Mouse (Mus musculus) MEL (cell line): ENCODE results near the gene Stim1. TPM values are rescaled to one million over a fixed set of nuclear protein-coding genes. Genes with fewer than 3 reads are reported as not detected.

Experiments used
- DNase-seq: peaks from one replicate; pipeline ENCODE4 v3.0.0; 2011; ENCODE audit warnings: low read depth, low spot score
- H3K27ac ChIP-seq: 2 replicates; pipeline ENCODE4 v1.5.1; 2012; ENCODE audit warnings: low read depth, mild to moderate bottlenecking, control low read depth, low read length, moderate library complexity; ENCODE audit not compliant: control insufficient read depth
- H3K27me3 ChIP-seq, 2 experiments: fragments of 150-350 bp in 1 of 2; sonication (generic) in 1 of 2; 2 replicates each; pipeline ENCODE4 v1.6.1; 2012; ENCODE audit warnings: low read length in 2 of 2, mild to moderate bottlenecking in 2 of 2, improper control_type of control experiment in 1 of 2, moderate library complexity in 1 of 2; ENCODE audit not compliant: insufficient read depth in 2 of 2, control insufficient read depth in 1 of 2
- H3K36me3 ChIP-seq, 2 experiments: 2 replicates each; pipeline ENCODE4 v1.6.1; 2012 to 2014; ENCODE audit warnings: low read length in 2 of 2, improper control_type of control experiment in 1 of 2, inconsistent platforms in 1 of 2, mild to moderate bottlenecking in 1 of 2; ENCODE audit not compliant: insufficient read depth in 2 of 2, control insufficient read depth in 1 of 2
- H3K4me1 ChIP-seq, 2 experiments: fragments of 150-350 bp in 1 of 2; sonication (generic) in 1 of 2; 2 replicates each; pipeline ENCODE4 v1.6.1; 2012; ENCODE audit warnings: low read length in 2 of 2, improper control_type of control experiment in 1 of 2, mild to moderate bottlenecking in 1 of 2; ENCODE audit not compliant: insufficient read depth in 2 of 2, control insufficient read depth in 1 of 2
- H3K4me3 ChIP-seq, 2 experiments: fragments of 150-350 bp in 1 of 2; sonication (generic) in 1 of 2; 2 replicates each; pipeline ENCODE4 v1.5.1; 2012; ENCODE audit warnings: low read depth in 2 of 2, low read length in 2 of 2, mild to moderate bottlenecking in 2 of 2, moderate library complexity in 2 of 2, control low read depth in 1 of 2, improper control_type of control experiment in 1 of 2; ENCODE audit not compliant: control insufficient read depth in 1 of 2, insufficient read depth in 1 of 2
- H3K79me2 ChIP-seq: 2 replicates; pipeline ENCODE4 v1.6.1; 2012; ENCODE audit warnings: mild to moderate bottlenecking, low read length, moderate library complexity; ENCODE audit not compliant: control insufficient read depth, poor library complexity, insufficient read depth
- H3K9ac ChIP-seq: 2 replicates; pipeline ENCODE4 v1.6.1; 2012; ENCODE audit warnings: low read depth, mild to moderate bottlenecking, control low read depth, low read length, moderate library complexity; ENCODE audit not compliant: control insufficient read depth, poor library complexity, severe bottlenecking
- H3K9me3 ChIP-seq: fragments of 150-350 bp; sonication (generic); replicated peaks from 2 replicates; pipeline ENCODE4 v1.6.1; 2012; ENCODE audit warnings: mild to moderate bottlenecking, low read length, improper control_type of control experiment, moderate library complexity; ENCODE audit not compliant: insufficient read depth
- CHD2 ChIP-seq: IDR thresholded peaks from 2 replicates; pipeline ENCODE4 v1.6.1; 2011; ENCODE audit warnings: low read length, improper control_type of control experiment
- E2F4 ChIP-seq: IDR thresholded peaks from 2 replicates; pipeline ENCODE4 v1.6.1; 2011; ENCODE audit warnings: low read depth, low read length, improper control_type of control experiment, borderline replicate concordance
- ELF1 ChIP-seq: IDR thresholded peaks from 2 replicates; pipeline ENCODE4 v1.6.1; 2014; ENCODE audit warnings: low read depth, mild to moderate bottlenecking, inconsistent platforms, low read length, improper control_type of control experiment, moderate library complexity
- EP300 ChIP-seq, 2 experiments: IDR thresholded peaks; 2 replicates each; pipeline ENCODE4 v1.6.1; 2011; ENCODE audit warnings: improper control_type of control experiment in 2 of 2, low read length in 2 of 2, low read depth in 1 of 2, mild to moderate bottlenecking in 1 of 2
- GABPA ChIP-seq: IDR thresholded peaks from 2 replicates; pipeline ENCODE4 v1.6.1; 2012; ENCODE audit warnings: low read depth, mild to moderate bottlenecking, inconsistent platforms, low read length, improper control_type of control experiment, moderate library complexity
- GATA1 ChIP-seq: IDR thresholded peaks from 2 replicates; pipeline ENCODE4 v1.6.1; 2011; ENCODE audit warnings: low read depth, low read length, improper control_type of control experiment
- HCFC1 ChIP-seq: IDR thresholded peaks from 2 replicates; pipeline ENCODE4 v1.6.1; 2012; ENCODE audit warnings: low read depth, mild to moderate bottlenecking, inconsistent platforms, low read length, improper control_type of control experiment, moderate library complexity
- JUND ChIP-seq: IDR thresholded peaks from 2 replicates; pipeline ENCODE4 v1.6.1; 2011; ENCODE audit warnings: low read depth, mild to moderate bottlenecking, improper control_type of control experiment, low read length
- KAT2A ChIP-seq: conservative IDR thresholded peaks from 2 replicates; pipeline ENCODE4 v1.6.1; 2012; ENCODE audit warnings: low read depth, low read length, improper control_type of control experiment, inconsistent platforms
- MAFK ChIP-seq: IDR thresholded peaks from 2 replicates; pipeline ENCODE4 v1.6.1; 2011; ENCODE audit warnings: low read depth, mild to moderate bottlenecking, low read length, improper control_type of control experiment, borderline replicate concordance
- MAX ChIP-seq: IDR thresholded peaks from 2 replicates; pipeline ENCODE4 v1.6.1; 2011; ENCODE audit warnings: low read length, improper control_type of control experiment
- MAZ ChIP-seq: IDR thresholded peaks from 2 replicates; pipeline ENCODE4 v1.6.1; 2012; ENCODE audit warnings: low read depth, mild to moderate bottlenecking, inconsistent platforms, low read length, improper control_type of control experiment
- MEF2A ChIP-seq: IDR thresholded peaks from 2 replicates; pipeline ENCODE4 v1.6.1; 2014; ENCODE audit warnings: low read depth, mild to moderate bottlenecking, inconsistent platforms, low read length, improper control_type of control experiment; ENCODE audit not compliant: poor library complexity, insufficient replicate concordance, severe bottlenecking; ENCODE audit errors: extremely low read depth
- MXI1 ChIP-seq: IDR thresholded peaks from 2 replicates; pipeline ENCODE4 v1.6.1; 2011; ENCODE audit warnings: mild to moderate bottlenecking, low read depth, low read length, improper control_type of control experiment
- MYB ChIP-seq: IDR thresholded peaks from 2 replicates; pipeline ENCODE4 v1.6.1; 2011; ENCODE audit warnings: mild to moderate bottlenecking, low read depth, low read length, improper control_type of control experiment
- MYC ChIP-seq: IDR thresholded peaks from 2 replicates; pipeline ENCODE4 v1.6.1; 2011; ENCODE audit warnings: low read depth, mild to moderate bottlenecking, low read length, improper control_type of control experiment, moderate library complexity
- NELFE ChIP-seq: IDR thresholded peaks from 2 replicates; pipeline ENCODE4 v1.6.1; 2011; ENCODE audit warnings: low read depth, low read length, improper control_type of control experiment
- POLR2A ChIP-seq, 2 experiments: IDR thresholded peaks; 2 replicates each; pipeline ENCODE4 v1.6.1; 2011 to 2012; ENCODE audit warnings: low read length in 2 of 2, mild to moderate bottlenecking in 2 of 2, control low read depth in 1 of 2, improper control_type of control experiment in 1 of 2, low read depth in 1 of 2, moderate library complexity in 1 of 2; ENCODE audit not compliant: control insufficient read depth in 1 of 2, insufficient read depth in 1 of 2, poor library complexity in 1 of 2
- POLR2AphosphoS5 ChIP-seq: IDR thresholded peaks from 2 replicates; pipeline ENCODE4 v1.6.1; 2012; ENCODE audit warnings: low read depth, borderline replicate concordance, mild to moderate bottlenecking, inconsistent platforms, low read length, moderate library complexity, mixed read lengths
- RAD21 ChIP-seq: IDR thresholded peaks from 2 replicates; pipeline ENCODE4 v1.6.1; 2011; ENCODE audit warnings: mild to moderate bottlenecking, low read depth, low read length, improper control_type of control experiment
- RCOR1 ChIP-seq: IDR thresholded peaks from 2 replicates; pipeline ENCODE4 v1.6.1; 2012; ENCODE audit warnings: low read depth, mild to moderate bottlenecking, inconsistent platforms, low read length, improper control_type of control experiment
- SIN3A ChIP-seq: IDR thresholded peaks from 2 replicates; pipeline ENCODE4 v1.6.1; 2012; ENCODE audit warnings: low read length, improper control_type of control experiment, inconsistent platforms
- TAL1 ChIP-seq: IDR thresholded peaks from 2 replicates; pipeline ENCODE4 v1.6.1; 2012; ENCODE audit warnings: mild to moderate bottlenecking, inconsistent platforms, low read length, moderate library complexity, mixed read lengths
- TBP ChIP-seq: IDR thresholded peaks from 2 replicates; pipeline ENCODE4 v1.8.0; 2011; ENCODE audit warnings: low read depth, low read length, improper control_type of control experiment
- TCF12 ChIP-seq: IDR thresholded peaks from 2 replicates; pipeline ENCODE4 v1.6.1; 2014; ENCODE audit warnings: low read depth, mild to moderate bottlenecking, inconsistent platforms, low read length, improper control_type of control experiment, moderate library complexity
- UBTF ChIP-seq: IDR thresholded peaks from 2 replicates; pipeline ENCODE4 v1.6.1; 2012; ENCODE audit warnings: low read depth, mild to moderate bottlenecking, inconsistent platforms, low read length, improper control_type of control experiment, moderate library complexity, borderline replicate concordance; ENCODE audit not compliant: insufficient read depth
- USF1 ChIP-seq: IDR thresholded peaks from 2 replicates; pipeline ENCODE4 v1.6.1; 2014; ENCODE audit warnings: low read depth, mild to moderate bottlenecking, inconsistent platforms, low read length, improper control_type of control experiment, moderate library complexity
- ZC3H11A ChIP-seq: IDR thresholded peaks from 2 replicates; pipeline ENCODE4 v1.6.1; 2012; ENCODE audit warnings: low read depth, mild to moderate bottlenecking, inconsistent platforms, low read length, improper control_type of control experiment
- ZKSCAN1 ChIP-seq: IDR thresholded peaks from 2 replicates; pipeline ENCODE4 v1.6.1; 2012; ENCODE audit warnings: low read depth, mild to moderate bottlenecking, inconsistent platforms, low read length, improper control_type of control experiment, moderate library complexity
- ZNF384 ChIP-seq: IDR thresholded peaks from 2 replicates; pipeline ENCODE4 v1.6.1; 2012; ENCODE audit warnings: low read depth, mild to moderate bottlenecking, inconsistent platforms, low read length, improper control_type of control experiment
- polyA plus RNA-seq, 2 experiments: library from polyadenylated mRNA; stranded (reverse) in 1 of 2; unstranded in 1 of 2; fragments of >175 nt in 1 of 2; fragments of >200 nt in 1 of 2; gene quantifications; 2 replicates each; pipeline versions ENCODE4 v1.2.1 to v1.2.4; 2012; ENCODE audit warnings: low replicate concordance in 2 of 2, low read depth in 1 of 2; ENCODE audit not compliant: insufficient read length in 2 of 2, insufficient read depth in 1 of 2, missing spikeins in 1 of 2
- total RNA-seq: library from RNA; depleted of rRNA; stranded (reverse); fragments of 300-350 nt; gene quantifications from 2 replicates; pipeline ENCODE4 v1.2.3, GENCODE M21; 2012

Gene Stim1
- total and polyA plus RNA-seq, 3 experiments = 26.1 to 65.0 TPM; not detected in 1

GRCm38 (mm10) chr7:102481579-102481978, 214.0 kb downstream of the Stim1 start, which contains the start of gene Olfr543:
Gene Olfr543, minus strand, starts transcription at chr7:102481679.
- Histone ChIP-seq H3K36me3 (peaks cover 0 to 25% of the 10 kb centered on the region in 2 experiments; a peak in 2 of 4 replicates), H3K9me3 (no peaks in the 10 kb centered on the region), H3K27me3 (no peaks in the 10 kb centered on the region), H3K4me1 (peaks cover 7 to 20% of the 10 kb centered on the region in 2 experiments), H3K79me2 (no peaks in the 10 kb centered on the region), H3K9ac (no peak within 1 kb of the TSS), H3K4me3 (no peak within 1 kb of the TSS), H3K27ac (no peak within 1 kb of the TSS)
- no peak for DNase-seq
- TF ChIP-seq E2F4 (no peak), HCFC1 (no peak), ZNF384 (no peak), MAX (no peak), POLR2A (IDR thresholded peaks at IDR 0.05; ENCODE audit: control insufficient read depth in 1 of 2, insufficient read depth in 1 of 2, low read depth in 1 of 2, low read length in 2 of 2, poor library complexity in 1 of 2) (no peak), UBTF (no peak), TCF12 (no peak), ZC3H11A (no peak), NELFE (no peak), POLR2AphosphoS5 (no peak), MEF2A (no peak), MYC (no peak), EP300 (IDR thresholded peaks at IDR 0.05; ENCODE audit: low read depth in 1 of 2, low read length in 2 of 2) (no peak), MYB (no peak), RAD21 (no peak)

DNA sequence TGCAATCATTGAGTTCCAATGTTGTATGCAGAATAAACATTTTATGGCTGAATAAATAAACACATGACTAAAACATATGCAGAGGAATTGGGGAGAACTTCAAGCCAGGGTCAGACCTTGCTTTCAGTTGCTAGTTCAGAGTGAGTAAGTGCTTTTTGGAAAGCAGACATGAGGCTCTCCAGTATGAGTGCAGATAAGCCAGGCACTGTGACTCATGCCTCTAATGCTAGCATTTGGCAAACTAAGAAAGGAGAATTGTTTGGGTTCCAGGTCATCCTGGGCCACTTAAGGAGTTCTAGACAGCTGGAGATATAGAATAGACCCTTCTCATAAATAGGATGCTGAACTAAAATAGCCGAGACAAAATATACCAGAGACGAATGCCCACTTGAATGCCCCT, 216.1 kb downstream of the Stim1 start:
- no peak overlapping the region for H3K9ac ChIP-seq
- H3K9me3 ChIP-seq = no peaks in the 10 kb centered on the region
- H3K27ac ChIP-seq = peak overlapping the region; percentile 47; the same call in 1 of the 2 replicates
- no peaks in the 10 kb centered on the region for H3K79me2 ChIP-seq
- no peaks in the 10 kb centered on the region for H3K27me3 ChIP-seq
- H3K36me3 ChIP-seq = peaks cover 0 to 26% of the 10 kb centered on the region in 2 experiments; a peak in 2 of 4 replicates
- H3K4me1 ChIP-seq = peaks cover 7 to 22% of the 10 kb centered on the region in 2 experiments
- no peak overlapping the region for H3K4me3 ChIP-seq
- peak; percentile 71 for DNase-seq
- TF ChIP-seq ELF1 = no peak
- TF ChIP-seq GABPA = no peak
- peak; percentile 34; the same call in 1 of the 2 replicates for TF ChIP-seq MAX
- no peak for TF ChIP-seq ZNF384
- TF ChIP-seq KAT2A = no peak
- TF ChIP-seq MYB = no peak
- no peak for TF ChIP-seq ZKSCAN1
- no peak for TF ChIP-seq POLR2AphosphoS5
- TF ChIP-seq GATA1 = peak; percentile 39; the same call in 1 of the 2 replicates
- TF ChIP-seq UBTF = no peak
- no peak for TF ChIP-seq RCOR1
- no peak for TF ChIP-seq MAZ
- no peak for TF ChIP-seq MAFK
- no peak for TF ChIP-seq USF1
- no peak for TF ChIP-seq TAL1
- peak; percentile 50; the same call in 1 of the 2 replicates for TF ChIP-seq MYC
- TF ChIP-seq E2F4 = no peak
- peak; percentile 35; the same call in 1 of the 2 replicates for TF ChIP-seq SIN3A
- no peak for TF ChIP-seq MXI1
- TF ChIP-seq TBP = no peak
- TF ChIP-seq CHD2 = no peak
- no peak for TF ChIP-seq RAD21
- TF ChIP-seq JUND = peak; percentile 66; the same call in 1 of the 2 replicates
- peak; percentile 39 to 78; a peak in 3 of 4 replicates for TF ChIP-seq EP300 (IDR thresholded peaks at IDR 0.05; ENCODE audit: low read depth in 1 of 2, low read length in 2 of 2)
- TF ChIP-seq ZC3H11A = no peak
